Mouse (Mus musculus) E14TG2a.4 (cell line): ENCODE data around the gene Zfp995.

Experiments used
- CTCF ChIP-seq: conservative IDR thresholded peaks from 2 replicates; pipeline ENCODE4 v1.5.1; 2014; ENCODE audit warnings: low read length
- NANOG ChIP-seq: IDR thresholded peaks from 2 replicates; pipeline ENCODE4 v1.6.1; 2014; ENCODE audit warnings: borderline replicate concordance, low read length, mixed read lengths
- POU5F1 ChIP-seq: IDR thresholded peaks from 2 replicates; pipeline ENCODE4 v1.6.1; 2014; ENCODE audit warnings: low read length, borderline replicate concordance

DNA sequence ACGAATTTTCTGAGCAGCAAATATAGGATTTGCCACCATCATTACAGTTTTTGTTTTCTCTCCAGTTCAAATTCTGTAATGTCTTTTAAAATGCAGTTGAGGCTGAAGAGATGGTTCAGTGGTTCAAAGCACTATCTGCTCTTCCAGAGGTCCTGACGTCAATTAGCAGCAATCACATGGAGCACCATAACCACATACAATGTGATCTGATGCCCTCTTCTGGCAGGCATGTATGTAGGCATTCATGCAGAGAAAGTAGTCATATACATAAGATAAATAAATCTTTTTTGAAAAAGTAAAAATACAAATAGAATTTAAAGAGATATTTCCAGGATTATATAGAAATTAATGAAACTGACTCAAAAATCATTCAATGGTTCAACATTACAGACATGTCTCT is 71.2 kb downstream of the Zfp995 start:
- TF ChIP-seq CTCF = no peak
- TF ChIP-seq POU5F1 = no peak
- no peak for TF ChIP-seq NANOG
